Mouse (Mus musculus): ENCODE data around the gene Poln. TPM values are rescaled to one million over a fixed set of nuclear protein-coding genes. Genes with fewer than 3 reads are reported as not detected.

The Poln gene
- total and polyA plus RNA-seq, 3 experiments: 4.3 to 7.0 (median 7.0) TPM

- intact Hi-C loops (cut with DNase I): no loop called here
- no peaks in the 10 kb centered on the region for H3K36me3 ChIP-seq (ENCODE audit: control insufficient read depth, insufficient read depth, low read length)
- WGBS: 70% methylated on average over 4 of the region's 4 CpGs
- H3K27ac ChIP-seq: no peak overlapping the region
- H3K27me3 ChIP-seq (ENCODE audit: control insufficient read depth, insufficient read depth, low read length): no peaks in the 10 kb centered on the region
- TF ChIP-seq CTCF (IDR thresholded peaks at IDR 0.05) (no peak), EP300 (IDR thresholded peaks at IDR 0.05; ENCODE audit: insufficient read depth, low read depth, low read length) (no peak), POLR2A (IDR thresholded peaks at IDR 0.05; ENCODE audit: insufficient read depth, low read depth, low read length) (no peak)
- H3K79me2 ChIP-seq (replicated peaks; ENCODE audit: control insufficient read depth, insufficient read depth, low read length): no peaks in the 10 kb centered on the region
- H3K4me1 ChIP-seq (ENCODE audit: control insufficient read depth, insufficient read depth, low read length): no peaks in the 10 kb centered on the region
- no peak overlapping the region for H3K4me3 ChIP-seq
- DNase-seq: no peak
- H3K9ac ChIP-seq (ENCODE audit: low read depth, low read length): no peak overlapping the region
Measured at GRCm38 (mm10) chr5:34018968-34019367, 150.3 kb downstream of the Poln start.

GRCm38 (mm10) chr5:34014652-34015051, 154.6 kb downstream of the Poln start:
- intact Hi-C loops (cut with DNase I): no loop called here
- Histone ChIP-seq H3K9ac (ENCODE audit: low read depth, low read length) (no peak overlapping the region), H3K36me3 (ENCODE audit: control insufficient read depth, insufficient read depth, low read length) (no peaks in the 10 kb centered on the region), H3K27me3 (ENCODE audit: control insufficient read depth, insufficient read depth, low read length) (no peaks in the 10 kb centered on the region), H3K27ac (no peak overlapping the region), H3K4me3 (no peak overlapping the region), H3K4me1 (ENCODE audit: control insufficient read depth, insufficient read depth, low read length) (no peaks in the 10 kb centered on the region), H3K79me2 (replicated peaks; ENCODE audit: control insufficient read depth, insufficient read depth, low read length) (no peaks in the 10 kb centered on the region)
- peak; percentile 45 for TF ChIP-seq CTCF (IDR thresholded peaks at IDR 0.05)
- TF ChIP-seq POLR2A (IDR thresholded peaks at IDR 0.05; ENCODE audit: insufficient read depth, low read depth, low read length): no peak
- no peak for TF ChIP-seq EP300 (IDR thresholded peaks at IDR 0.05; ENCODE audit: insufficient read depth, low read depth, low read length)
- 56% methylated on average over 1 of the region's 1 CpGs for WGBS
- no peak for DNase-seq

- Histone ChIP-seq H3K4me1 (ENCODE audit: control insufficient read depth, insufficient read depth, low read length) (no peaks in the 10 kb centered on the region), H3K4me3 (no peak overlapping the region), H3K79me2 (replicated peaks; ENCODE audit: control insufficient read depth, insufficient read depth, low read length) (no peaks in the 10 kb centered on the region), H3K36me3 (ENCODE audit: control insufficient read depth, insufficient read depth, low read length) (no peaks in the 10 kb centered on the region), H3K27ac (no peak overlapping the region), H3K9ac (ENCODE audit: low read depth, low read length) (no peak overlapping the region), H3K27me3 (ENCODE audit: control insufficient read depth, insufficient read depth, low read length) (no peaks in the 10 kb centered on the region)
- TF ChIP-seq EP300 (IDR thresholded peaks at IDR 0.05; ENCODE audit: insufficient read depth, low read depth, low read length): no peak
- TF ChIP-seq CTCF (IDR thresholded peaks at IDR 0.05): no peak
- TF ChIP-seq POLR2A (IDR thresholded peaks at IDR 0.05; ENCODE audit: insufficient read depth, low read depth, low read length): no peak
- 84% methylated on average over 4 of the region's 4 CpGs for WGBS
- no peak for DNase-seq
- intact Hi-C loops (cut with DNase I): no loop called here
Measured at GRCm38 (mm10) chr5:34007392-34007941, 161.8 kb downstream of the Poln start.

- Histone ChIP-seq H3K4me3 (no peak overlapping the region), H3K27me3 (ENCODE audit: control insufficient read depth, insufficient read depth, low read length) (no peaks in the 10 kb centered on the region), H3K4me1 (ENCODE audit: control insufficient read depth, insufficient read depth, low read length) (no peaks in the 10 kb centered on the region), H3K27ac (no peak overlapping the region), H3K36me3 (ENCODE audit: control insufficient read depth, insufficient read depth, low read length) (no peaks in the 10 kb centered on the region), H3K9ac (ENCODE audit: low read depth, low read length) (no peak overlapping the region), H3K79me2 (replicated peaks; ENCODE audit: control insufficient read depth, insufficient read depth, low read length) (no peaks in the 10 kb centered on the region)
- intact Hi-C loops (cut with DNase I): no loop called here
- TF ChIP-seq POLR2A (IDR thresholded peaks at IDR 0.05; ENCODE audit: insufficient read depth, low read depth, low read length): no peak
- TF ChIP-seq EP300 (IDR thresholded peaks at IDR 0.05; ENCODE audit: insufficient read depth, low read depth, low read length): no peak
- TF ChIP-seq CTCF (IDR thresholded peaks at IDR 0.05): no peak
- DNase-seq: no peak
- WGBS: 49% methylated on average over 4 of the region's 4 CpGs
Measured at GRCm38 (mm10) chr5:34006832-34007231, 162.4 kb downstream of the Poln start.

GRCm38 (mm10) chr5:34004618-34005017, 164.6 kb downstream of the Poln start:
- TF ChIP-seq POLR2A (IDR thresholded peaks at IDR 0.05; ENCODE audit: insufficient read depth, low read depth, low read length) (no peak), CTCF (IDR thresholded peaks at IDR 0.05) (no peak), EP300 (IDR thresholded peaks at IDR 0.05; ENCODE audit: insufficient read depth, low read depth, low read length) (no peak)
- Histone ChIP-seq H3K79me2 (replicated peaks; ENCODE audit: control insufficient read depth, insufficient read depth, low read length) (no peaks in the 10 kb centered on the region), H3K9ac (ENCODE audit: low read depth, low read length) (no peak overlapping the region), H3K4me1 (ENCODE audit: control insufficient read depth, insufficient read depth, low read length) (no peaks in the 10 kb centered on the region), H3K27ac (no peak overlapping the region), H3K27me3 (ENCODE audit: control insufficient read depth, insufficient read depth, low read length) (no peaks in the 10 kb centered on the region), H3K36me3 (ENCODE audit: control insufficient read depth, insufficient read depth, low read length) (no peaks in the 10 kb centered on the region), H3K4me3 (no peak overlapping the region)
- WGBS: 63% methylated on average over 5 of the region's 5 CpGs
- DNase-seq: no peak
- intact Hi-C loops (cut with DNase I): no loop called here

- Histone ChIP-seq H3K79me2 (replicated peaks; ENCODE audit: control insufficient read depth, insufficient read depth, low read length) (no peaks in the 10 kb centered on the region), H3K4me1 (ENCODE audit: control insufficient read depth, insufficient read depth, low read length) (no peaks in the 10 kb centered on the region), H3K4me3 (no peak overlapping the region), H3K9ac (ENCODE audit: low read depth, low read length) (no peak overlapping the region), H3K27ac (no peak overlapping the region), H3K36me3 (ENCODE audit: control insufficient read depth, insufficient read depth, low read length) (no peaks in the 10 kb centered on the region), H3K27me3 (ENCODE audit: control insufficient read depth, insufficient read depth, low read length) (peaks cover 5% of the 10 kb centered on the region; the same call in 1 of the 2 replicates)
- intact Hi-C loops (cut with DNase I): no loop called here
- TF ChIP-seq CTCF (IDR thresholded peaks at IDR 0.05) (no peak), EP300 (IDR thresholded peaks at IDR 0.05; ENCODE audit: insufficient read depth, low read depth, low read length) (no peak)
- 94% methylated on average over 4 of the region's 4 CpGs for WGBS
- DNase-seq: no peak
Measured at GRCm38 (mm10) chr5:34002636-34003035, 166.6 kb downstream of the Poln start.
